Mouse (Mus musculus) MEL (cell line): ENCODE measurements around the gene Efcab14.

ENCODE experiments used
- CTCF ChIP-seq, 3 experiments: IDR thresholded peaks in 2 of 3; conservative IDR thresholded peaks in 1 of 3; 2 replicates each; pipeline ENCODE4 v1.5.1; 2011 to 2012; ENCODE audit warnings: low read length in 3 of 3, low read depth in 2 of 3, mild to moderate bottlenecking in 2 of 3, improper control_type of control experiment in 1 of 3, inconsistent platforms in 1 of 3, mixed read lengths in 1 of 3, moderate library complexity in 1 of 3; ENCODE audit not compliant: control insufficient read depth in 1 of 3, insufficient read depth in 1 of 3, poor library complexity in 1 of 3, severe bottlenecking in 1 of 3
- ELF1 ChIP-seq: IDR thresholded peaks from 2 replicates; pipeline ENCODE4 v1.6.1; 2014; ENCODE audit warnings: low read depth, mild to moderate bottlenecking, inconsistent platforms, low read length, improper control_type of control experiment, moderate library complexity
- GABPA ChIP-seq: IDR thresholded peaks from 2 replicates; pipeline ENCODE4 v1.6.1; 2012; ENCODE audit warnings: low read depth, mild to moderate bottlenecking, inconsistent platforms, low read length, improper control_type of control experiment, moderate library complexity
- KAT2A ChIP-seq: conservative IDR thresholded peaks from 2 replicates; pipeline ENCODE4 v1.6.1; 2012; ENCODE audit warnings: low read depth, low read length, improper control_type of control experiment, inconsistent platforms
- MEF2A ChIP-seq: IDR thresholded peaks from 2 replicates; pipeline ENCODE4 v1.6.1; 2014; ENCODE audit warnings: low read depth, mild to moderate bottlenecking, inconsistent platforms, low read length, improper control_type of control experiment; ENCODE audit not compliant: poor library complexity, insufficient replicate concordance, severe bottlenecking; ENCODE audit errors: extremely low read depth
- NRF1 ChIP-seq: IDR thresholded peaks from 2 replicates; pipeline ENCODE4 v1.6.1; 2014; ENCODE audit warnings: low read depth, mild to moderate bottlenecking, inconsistent platforms, low read length, improper control_type of control experiment, moderate library complexity; ENCODE audit not compliant: poor library complexity, insufficient read depth, severe bottlenecking
- POLR2AphosphoS2 ChIP-seq: IDR thresholded peaks from 2 replicates; pipeline ENCODE4 v1.6.1; 2011; ENCODE audit warnings: low read length, improper control_type of control experiment
- ZKSCAN1 ChIP-seq: IDR thresholded peaks from 2 replicates; pipeline ENCODE4 v1.6.1; 2012; ENCODE audit warnings: low read depth, mild to moderate bottlenecking, inconsistent platforms, low read length, improper control_type of control experiment, moderate library complexity
- ZMIZ1 ChIP-seq: IDR thresholded peaks from 2 replicates; pipeline ENCODE4 v1.6.1; 2012; ENCODE audit warnings: low read depth, mild to moderate bottlenecking, inconsistent platforms, low read length, improper control_type of control experiment, moderate library complexity

DNA sequence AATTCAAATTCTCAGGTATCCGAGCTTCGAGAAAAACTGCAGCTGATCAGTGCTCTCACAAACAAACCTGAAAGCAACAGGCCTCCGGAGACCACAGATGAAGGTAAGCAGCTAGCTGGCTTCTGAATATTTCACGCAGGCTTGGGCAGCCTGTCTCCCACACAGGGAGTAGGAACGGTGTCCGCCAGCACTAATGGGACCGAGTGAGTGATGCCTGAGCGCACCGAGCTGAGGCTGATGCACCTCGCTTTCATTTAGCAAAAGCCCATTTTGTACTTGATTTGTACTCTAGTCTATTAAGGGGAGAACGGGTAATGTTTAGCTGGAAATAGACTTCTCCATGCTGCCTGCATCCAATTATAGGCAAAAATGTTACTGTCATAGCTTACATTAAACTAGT, 27.0 kb downstream of the Efcab14 start:
- TF ChIP-seq KAT2A, result no peak
- no peak for TF ChIP-seq GABPA
- no peak for TF ChIP-seq CTCF (IDR thresholded peaks at IDR 0.05 in 2 of 3, conservative IDR thresholded peaks at IDR 0.05 in 1 of 3; ENCODE audit: control insufficient read depth in 1 of 3, insufficient read depth in 1 of 3, low read depth in 2 of 3, low read length in 3 of 3, poor library complexity in 1 of 3, severe bottlenecking in 1 of 3)
- no peak for TF ChIP-seq NRF1
- no peak for TF ChIP-seq ELF1
- no peak for TF ChIP-seq MEF2A
- TF ChIP-seq POLR2AphosphoS2, result no peak
- no peak for TF ChIP-seq ZMIZ1
- no peak for TF ChIP-seq ZKSCAN1
